Mouse (Mus musculus): ENCODE measurements around the gene Mrpl39.

The Mrpl39 gene

DNA sequence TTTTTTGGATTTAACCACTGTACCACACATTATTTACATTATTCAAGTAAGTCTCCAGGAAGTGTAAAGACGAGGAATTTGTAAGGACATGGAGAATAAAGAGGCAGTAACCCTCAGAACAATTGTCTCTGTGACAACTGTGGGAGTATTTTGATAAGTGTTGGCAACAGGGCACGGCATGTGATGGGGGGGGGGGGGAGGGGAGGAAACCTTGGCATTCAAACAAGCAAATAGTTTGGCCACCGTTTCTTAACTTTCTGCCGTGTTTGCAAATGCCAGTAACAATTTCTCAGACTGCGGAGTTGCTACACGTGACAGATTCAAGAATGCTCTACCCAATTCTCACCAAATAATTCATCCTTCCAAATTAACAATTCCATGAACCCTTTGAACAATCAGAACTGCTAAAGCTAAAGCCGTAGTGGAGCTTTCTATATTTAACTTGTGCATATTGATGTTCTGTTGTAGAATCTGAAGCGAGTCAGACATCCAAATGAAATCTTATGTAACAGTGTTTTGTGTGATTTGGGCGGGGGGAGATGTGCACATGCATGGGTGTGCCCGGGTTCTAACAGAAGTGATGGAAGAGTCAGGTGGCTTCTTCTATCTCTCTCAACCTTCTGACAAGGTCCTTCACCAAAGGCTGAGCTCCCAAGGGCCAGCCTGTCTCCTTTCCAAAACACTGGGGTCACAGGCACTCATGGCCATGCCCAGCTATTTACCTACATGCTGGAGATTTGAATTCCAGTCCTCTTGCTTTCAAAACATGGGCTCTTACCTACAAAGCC, 9.4 kb upstream of the Mrpl39 start:
- no peak for DNase-seq (ENCODE audit: low read depth, low spot score)

DNA sequence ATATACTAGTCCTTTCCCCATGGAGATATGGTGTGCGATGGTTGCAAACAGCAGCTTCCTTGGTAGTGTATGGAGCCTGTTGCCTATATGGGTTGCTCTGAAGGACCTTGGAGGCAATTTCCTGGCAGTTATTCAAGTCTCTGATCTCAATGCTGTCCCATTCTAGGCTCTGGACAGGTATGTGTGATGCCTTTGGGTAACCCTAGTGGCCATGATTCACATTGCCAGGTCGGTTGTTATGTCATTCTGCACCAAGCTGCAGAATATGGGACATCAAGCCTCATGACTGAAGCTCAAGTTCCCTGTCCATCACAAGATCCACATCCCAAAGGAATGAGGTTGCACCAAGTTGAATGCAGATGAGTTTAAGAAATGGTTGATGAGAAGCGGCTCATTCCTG, 1.8 kb upstream of the Mrpl39 start:
- no peak for DNase-seq (ENCODE audit: low read depth, low spot score)

DNA sequence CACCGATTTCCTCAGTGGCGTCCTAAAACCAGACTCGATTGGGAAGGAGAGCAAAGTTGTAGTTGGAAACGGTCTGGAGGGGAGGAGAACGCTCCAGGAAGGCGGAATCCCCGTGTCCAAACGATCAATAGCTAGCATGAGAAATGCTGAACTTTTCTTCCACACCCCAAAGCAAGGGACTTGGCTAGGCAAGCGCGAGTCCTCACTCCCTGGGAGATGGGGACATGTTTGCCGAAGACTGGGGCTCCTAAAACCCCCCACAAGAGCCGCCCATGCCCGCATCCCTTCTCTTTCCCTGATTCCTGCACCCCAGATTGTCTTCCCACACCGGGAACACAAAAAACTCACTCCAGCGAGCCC, 756 bp downstream of the Mrpl39 start:
- no peak for DNase-seq (ENCODE audit: low read depth, low spot score)

DNA sequence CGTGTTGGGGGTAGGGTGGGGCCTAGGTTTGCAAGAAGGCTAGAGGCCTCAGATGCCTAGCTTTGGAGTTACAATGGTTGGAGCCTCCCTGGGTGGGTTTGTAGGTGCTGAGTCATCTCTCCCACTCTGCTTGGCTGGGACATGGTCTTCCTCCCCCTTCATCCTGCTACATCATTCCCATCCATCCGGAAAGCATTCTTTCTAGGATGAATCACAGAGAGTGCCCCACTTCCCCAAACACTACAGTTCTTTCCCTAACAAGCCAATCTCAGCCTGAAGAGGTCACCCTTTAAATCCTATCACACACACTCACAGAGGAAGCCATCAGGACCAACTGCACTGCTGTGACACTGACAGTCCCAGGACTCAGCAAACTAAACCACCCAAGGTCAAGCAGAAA, 14.9 kb downstream of the Mrpl39 start:
- DNase-seq (ENCODE audit: low read depth, low spot score), result no peak

DNA sequence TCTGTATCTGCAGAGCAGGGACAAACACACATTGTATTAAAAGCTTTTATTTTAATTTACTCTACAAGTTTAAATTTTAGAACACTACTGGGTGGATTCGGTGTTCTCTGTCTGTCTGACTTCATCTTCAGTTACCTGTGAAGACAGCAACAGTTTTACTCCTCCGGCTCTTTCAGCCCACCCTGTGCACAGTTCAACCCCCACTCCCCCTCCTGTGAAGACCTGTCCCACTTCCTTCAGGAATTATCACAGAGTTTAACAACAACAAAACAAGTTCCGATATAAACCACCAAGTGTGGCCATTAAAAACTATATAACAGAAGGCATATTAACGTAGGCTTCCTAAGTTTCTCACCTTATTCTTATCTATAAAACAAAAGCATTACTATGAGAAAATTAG, 17.3 kb downstream of the Mrpl39 start:
- no peak for DNase-seq (ENCODE audit: low read depth, low spot score)

DNA sequence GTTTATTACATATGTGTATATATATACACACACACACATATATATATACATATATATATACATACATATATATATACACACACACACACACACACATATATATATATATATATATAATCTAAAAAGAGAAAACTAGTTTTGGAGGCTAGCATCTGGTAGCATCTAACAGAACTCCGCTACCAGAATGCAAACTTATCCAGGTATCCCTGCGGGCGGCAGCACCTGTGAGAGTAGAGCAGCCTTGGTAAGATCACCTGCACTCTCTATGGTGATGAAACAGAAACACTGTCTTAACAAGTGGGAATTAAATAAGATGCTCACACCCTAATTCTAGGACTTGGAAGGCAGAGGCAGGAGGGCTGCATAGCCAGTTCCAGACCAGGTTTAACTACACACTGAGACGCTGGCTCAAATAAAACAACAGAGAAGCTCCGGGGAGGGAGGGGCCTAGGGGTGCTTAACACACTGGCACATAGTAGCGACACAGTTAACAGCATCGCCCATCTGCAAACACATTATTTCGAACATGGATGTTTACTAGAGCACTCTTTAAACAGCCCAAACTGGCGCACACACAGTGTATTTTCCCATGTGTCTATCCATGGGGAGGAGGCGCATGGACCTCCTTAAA, 17.8 kb downstream of the Mrpl39 start:
- DNase-seq (ENCODE audit: low read depth, low spot score), result no peak

DNA sequence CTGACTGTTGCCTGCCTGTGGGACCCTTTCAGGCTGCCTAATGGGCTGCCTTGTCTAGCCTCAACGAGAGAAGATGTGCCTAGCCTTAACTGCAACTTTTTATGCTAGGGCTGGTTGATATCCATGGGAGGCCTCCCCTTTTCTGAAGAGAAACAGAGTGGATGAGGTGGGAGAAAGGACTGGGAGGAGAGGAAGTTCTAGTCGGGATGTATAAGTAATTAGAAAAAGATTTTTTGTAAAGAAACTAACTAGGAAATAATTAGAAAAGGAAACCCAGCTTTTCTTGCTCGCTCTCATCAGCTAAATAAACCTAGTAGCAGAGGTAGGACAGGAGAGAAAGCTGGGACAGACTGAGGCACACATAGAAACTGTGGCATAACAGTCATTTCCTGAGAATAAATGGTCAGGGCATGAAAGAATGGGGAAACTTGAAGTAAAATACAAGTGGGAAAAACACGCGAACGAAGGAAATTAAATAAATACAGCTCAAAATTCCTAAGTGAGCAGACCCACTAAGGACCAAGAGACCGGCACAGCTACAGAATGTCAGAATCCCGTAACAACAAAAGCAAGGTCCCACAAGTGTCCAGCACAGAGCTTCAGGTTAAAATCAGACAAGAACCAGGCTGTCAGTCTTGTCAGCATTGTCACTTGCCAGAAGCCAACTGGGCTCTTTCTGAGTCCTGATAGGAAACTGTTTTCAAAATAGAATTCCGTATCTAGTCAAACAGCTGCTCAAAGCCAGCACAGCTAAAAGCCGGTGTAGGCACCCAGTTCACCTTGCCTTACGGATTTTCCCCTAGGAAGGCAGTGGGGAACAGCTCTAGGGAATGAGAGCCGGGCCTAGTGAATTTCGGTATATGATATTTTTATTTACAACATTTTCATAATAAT, 18.6 kb downstream of the Mrpl39 start:
- DNase-seq (ENCODE audit: low read depth, low spot score), result no peak

DNA sequence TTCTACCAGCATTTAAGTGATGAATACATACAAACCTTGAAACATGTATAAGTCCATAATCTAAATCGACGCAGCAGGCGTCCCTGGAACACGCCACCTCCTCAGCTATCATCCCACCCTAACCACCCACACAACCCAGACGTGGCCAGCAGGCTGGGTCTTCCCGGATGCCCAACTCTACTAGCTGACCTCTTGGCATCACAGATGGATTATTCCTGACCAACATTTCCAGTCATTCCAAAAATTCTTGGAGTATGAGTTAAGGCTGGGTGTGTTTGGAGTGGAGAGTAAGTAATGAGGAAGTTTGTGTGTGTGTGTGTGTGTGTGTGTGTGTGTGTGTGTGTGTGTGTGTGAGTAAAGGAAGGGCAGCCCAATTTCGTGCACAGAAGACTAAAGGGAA, 19.3 kb downstream of the Mrpl39 start:
- DNase-seq (ENCODE audit: low read depth, low spot score), result no peak

DNA sequence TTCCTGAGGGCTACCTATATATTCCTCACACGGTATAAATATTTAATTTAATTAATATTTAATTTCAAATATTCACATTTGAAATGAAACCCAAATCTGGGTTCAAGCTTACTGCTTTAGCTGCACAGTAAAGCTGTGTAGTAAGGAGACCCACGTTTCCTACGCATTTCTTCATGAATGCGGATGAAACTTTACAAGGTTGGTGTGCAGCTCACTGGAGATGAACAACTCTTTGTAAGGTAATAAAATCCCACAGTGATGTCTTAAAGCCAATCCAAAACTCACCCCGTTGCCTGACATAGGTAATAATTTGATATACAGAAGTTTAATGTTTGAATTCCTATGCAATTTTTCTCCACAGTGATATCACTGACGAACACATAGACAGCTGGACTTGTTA, 20.6 kb downstream of the Mrpl39 start:
- no peak for DNase-seq (ENCODE audit: low read depth, low spot score)

DNA sequence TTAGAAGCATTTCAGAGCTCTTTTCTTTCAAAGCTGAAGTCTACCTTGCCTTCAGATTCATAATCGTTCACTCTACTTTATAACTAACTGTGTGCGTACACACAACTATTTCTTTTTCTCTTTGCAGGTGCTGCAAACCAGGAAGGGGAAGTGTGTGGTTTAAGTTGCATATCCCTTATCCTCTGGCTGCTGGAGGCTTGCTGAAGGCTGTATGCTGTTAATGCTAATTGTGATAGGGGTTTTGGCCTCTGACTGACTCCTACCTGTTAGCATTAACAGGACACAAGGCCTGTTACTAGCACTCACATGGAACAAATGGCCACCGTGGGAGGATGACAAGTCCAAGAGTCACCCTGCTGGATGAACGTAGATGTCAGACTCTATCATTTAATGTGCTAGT, 21.6 kb downstream of the Mrpl39 start:
- no peak for DNase-seq (ENCODE audit: low read depth, low spot score)

DNA sequence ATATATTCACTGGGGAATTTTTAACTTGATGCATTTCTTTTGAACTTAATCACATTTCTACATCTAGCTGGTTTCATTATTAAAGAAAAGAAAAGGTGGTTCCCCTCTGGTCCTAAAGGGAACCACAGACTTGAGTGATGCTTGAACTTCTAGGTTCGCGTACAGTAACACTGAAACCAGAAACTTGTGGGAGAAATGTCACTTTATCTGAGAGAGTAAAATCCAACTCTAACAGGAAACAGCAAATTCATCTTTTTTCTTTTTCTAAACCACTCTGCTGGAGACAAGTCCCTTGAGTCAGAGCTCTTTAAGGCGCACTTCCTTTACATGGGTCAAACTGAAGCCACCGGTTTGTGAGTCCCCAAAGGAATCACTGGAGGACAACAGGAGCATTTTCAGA, 22.4 kb downstream of the Mrpl39 start:
- no peak for DNase-seq (ENCODE audit: low read depth, low spot score)

DNA sequence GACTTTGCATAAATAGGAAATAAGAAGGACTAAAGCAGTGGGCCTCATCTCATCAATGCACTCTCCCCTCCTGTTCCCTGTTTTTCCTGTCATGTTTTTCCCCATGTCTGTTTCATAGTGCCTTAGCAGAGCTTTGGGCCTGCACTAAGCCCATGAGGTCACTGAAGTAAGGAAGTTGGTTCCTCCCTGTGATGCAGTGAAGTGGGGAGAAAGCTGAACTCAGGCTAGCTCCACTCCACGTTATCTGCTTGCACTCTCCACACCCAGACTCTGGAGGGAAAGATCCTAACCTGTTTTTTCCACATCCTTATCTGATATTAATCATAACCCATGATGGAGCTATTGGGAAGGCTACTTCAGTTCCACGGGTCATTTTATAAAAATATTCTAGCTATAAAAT, 26.9 kb downstream of the Mrpl39 start:
- no peak for DNase-seq (ENCODE audit: low read depth, low spot score)

DNA sequence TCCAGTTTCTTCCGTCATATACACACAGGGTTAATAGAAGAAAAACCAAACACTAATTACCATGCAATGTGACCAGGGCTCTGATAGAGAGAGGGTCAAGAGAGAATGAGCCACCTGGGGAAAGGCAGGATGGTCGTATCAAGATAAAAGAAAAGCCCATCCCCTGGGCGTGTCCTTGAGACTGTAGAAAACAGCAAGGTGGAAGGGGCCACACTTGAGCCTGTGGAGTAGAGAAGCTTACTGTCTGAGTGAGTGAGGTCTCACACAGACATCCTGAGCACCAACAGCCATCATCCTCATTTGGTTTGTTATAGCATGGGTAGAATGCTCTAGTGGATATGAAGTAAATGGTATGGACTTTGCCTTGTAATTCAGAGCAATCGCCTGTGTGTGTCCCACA, 27.7 kb downstream of the Mrpl39 start:
- DNase-seq (ENCODE audit: low read depth, low spot score), result no peak

DNA sequence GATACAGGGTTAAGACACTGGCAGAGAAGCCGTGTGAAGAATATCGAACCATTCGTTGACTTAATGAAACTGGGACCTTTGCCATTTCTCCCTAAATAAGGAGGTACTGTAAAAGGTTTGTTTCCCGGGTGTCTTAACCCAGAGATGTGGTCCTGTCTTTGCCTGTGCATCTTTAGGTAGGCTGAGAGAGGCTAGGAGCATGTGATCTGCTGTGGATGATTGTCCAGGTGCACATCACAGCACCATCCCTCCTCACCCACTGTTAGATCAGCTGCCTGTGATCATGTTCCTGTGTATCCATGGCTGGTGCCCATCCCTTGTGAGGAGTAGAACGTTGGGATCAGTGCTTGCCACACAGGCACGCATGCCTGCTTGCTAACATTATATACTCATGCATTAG, 29.0 kb downstream of the Mrpl39 start:
- DNase-seq (ENCODE audit: low read depth, low spot score), result no peak

DNA sequence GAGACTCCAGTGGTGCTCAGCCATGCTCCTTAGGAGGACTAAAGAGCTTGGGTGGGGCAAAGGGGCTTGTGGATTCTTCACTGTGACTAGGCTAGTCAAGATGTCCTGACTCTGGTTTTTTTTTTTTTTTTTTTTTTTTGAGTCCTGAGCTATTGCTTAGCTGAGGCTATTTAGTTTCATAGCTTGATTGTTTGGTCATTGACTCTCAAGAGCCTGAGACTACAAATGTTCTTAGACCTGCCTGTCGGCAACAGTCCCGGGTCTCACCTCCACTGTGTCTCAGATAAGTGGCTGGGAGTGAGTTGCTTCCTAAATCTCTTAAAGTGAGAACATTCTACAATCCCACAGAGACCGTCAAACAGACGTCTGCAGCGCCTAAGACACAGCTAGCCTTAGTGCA, 30.0 kb downstream of the Mrpl39 start:
- DNase-seq (ENCODE audit: low read depth, low spot score), result no peak

DNA sequence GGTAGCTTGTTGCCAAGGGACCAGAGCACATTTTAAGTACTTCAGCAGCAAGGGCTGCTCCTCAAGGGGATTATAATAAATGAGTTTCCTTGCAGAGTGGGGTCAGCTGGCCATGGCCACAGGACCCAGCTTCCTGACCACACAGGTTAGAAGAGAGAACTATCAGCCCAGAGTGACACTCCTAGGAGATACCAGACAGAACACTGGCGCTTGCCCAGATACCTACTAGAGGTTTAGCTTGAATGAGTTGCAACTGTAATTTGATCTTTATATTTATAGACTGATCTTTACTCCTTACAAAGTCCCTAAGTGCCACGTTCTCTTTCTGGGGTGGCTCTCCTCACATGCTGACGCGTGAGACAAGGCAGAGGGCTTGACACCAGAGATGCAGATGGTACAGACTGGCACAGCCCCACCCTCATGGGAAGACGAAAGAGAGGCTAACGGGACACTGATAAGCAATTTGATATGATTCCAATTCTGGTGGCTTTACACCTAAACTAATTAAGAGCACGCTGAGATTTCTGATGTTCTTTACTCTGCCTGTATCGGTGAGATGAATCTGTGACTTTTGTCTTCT, 30.8 kb downstream of the Mrpl39 start:
- no peak for DNase-seq (ENCODE audit: low read depth, low spot score)

DNA sequence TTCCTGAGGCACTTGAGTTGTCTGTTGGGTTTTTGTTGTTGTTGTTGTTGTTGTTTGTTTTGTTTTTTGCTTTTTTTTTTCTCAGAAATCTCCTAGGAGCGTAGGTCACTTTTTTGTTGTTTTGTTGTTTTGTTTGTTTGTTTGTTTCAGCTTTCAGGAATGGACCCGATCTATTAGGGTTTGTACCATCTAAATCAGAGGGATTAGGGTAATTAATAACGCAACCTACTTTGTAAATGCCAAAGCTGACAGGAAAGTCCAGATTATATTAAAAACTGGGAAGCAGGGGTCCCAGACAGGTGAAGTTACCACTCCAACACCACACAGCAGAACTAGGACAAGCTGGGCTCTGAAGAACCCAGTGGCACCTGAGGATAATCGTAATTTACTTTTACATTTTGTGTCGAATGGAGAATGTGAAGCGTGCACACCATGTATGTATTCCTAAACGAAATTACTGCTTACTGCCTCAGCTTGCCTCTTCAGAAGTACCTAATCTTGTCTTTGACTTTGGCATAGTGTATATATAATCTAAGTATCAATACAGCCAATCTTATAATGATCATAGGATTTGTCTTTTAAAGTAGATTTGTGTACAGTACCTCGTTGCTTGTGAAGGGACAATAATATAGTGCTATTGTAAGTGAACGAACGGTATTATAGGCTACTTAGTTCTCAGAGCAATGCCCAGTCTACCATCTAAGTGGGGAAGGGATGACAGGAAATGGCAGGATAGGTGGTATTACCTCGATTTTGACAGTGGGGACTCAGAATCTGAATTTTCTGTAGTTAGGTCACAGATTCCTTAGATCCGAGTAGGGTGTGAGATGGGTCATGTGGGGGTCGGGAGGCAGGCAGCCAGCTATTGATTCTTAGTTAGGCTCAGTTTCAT, 31.5 kb downstream of the Mrpl39 start:
- DNase-seq (ENCODE audit: low read depth, low spot score), result no peak

DNA sequence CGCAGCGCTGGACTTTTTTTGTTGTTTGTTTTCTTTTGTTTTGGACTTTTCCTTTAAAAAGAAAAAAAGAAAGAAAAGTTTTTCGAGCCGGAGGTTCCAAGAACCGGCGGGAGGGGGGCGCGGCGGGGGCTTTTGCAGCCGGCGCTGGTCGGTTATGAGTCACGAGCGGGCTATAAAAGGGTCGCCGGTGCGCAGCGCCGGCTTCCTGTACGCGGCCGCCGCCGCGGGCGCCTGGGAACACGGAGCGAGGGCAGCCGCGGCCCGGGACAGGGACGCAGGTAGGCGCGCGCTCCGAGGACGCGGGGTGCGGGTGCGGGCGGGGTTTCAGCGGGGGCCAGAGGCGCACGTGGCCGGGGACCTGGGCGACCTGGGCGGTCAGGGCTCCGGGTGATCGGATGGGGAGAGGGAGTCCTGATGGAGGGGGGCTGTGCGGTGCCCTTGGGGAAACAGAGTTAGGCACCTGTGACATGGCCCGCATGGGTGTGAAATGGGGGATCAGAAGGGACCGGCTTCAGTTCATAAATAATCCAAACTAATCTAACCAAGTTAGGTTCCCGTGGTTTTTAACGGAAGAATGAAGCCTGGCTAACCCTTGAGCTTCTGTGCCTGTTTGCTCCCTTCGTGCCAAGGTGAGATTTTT, 32.3 kb downstream of the Mrpl39 start:
- no peak for DNase-seq (ENCODE audit: low read depth, low spot score)

DNA sequence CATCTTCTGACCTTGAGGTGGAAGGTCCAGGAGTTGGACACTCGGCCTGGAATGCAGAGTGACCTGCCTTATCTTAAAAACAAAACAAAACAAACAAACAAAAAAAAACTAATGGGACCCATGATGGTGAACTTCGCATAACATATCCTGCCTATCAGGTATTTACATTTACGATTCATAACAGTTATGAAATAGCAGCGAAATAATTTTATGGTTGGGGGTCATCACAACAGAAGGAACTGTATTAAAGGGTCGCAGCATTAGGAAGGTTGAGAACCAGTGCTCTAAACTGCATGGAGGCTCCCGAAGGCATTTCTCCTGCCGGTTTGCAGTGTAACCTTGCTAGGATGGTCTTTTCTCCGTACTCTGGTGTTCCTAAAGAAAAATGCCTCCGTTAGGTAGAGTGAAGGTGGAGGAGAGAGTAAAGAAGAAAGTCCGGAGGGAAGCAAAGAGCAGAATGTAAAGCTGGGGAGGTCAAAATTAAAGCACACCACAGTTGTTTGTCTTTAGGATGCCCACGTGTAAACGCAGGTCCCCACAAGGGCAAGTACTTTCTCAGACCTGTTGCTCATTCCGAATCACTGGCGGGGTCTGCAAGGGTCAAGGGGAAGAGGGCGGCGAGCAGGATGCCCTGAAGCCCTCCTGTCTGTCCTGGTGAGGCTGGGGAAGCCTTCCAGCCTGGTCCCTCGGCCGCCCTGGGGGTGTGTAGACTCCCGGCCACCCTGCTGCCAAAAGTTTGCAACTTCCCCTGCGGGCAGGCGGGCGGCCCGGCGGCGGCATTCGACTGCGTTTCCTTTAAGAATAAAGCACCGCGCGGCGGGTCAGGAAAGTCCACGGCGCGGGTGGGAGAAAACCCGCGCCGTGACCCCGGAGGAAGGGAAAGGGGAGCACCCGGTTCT, 33.1 kb downstream of the Mrpl39 start:
- DNase-seq (ENCODE audit: low read depth, low spot score), result no peak

DNA sequence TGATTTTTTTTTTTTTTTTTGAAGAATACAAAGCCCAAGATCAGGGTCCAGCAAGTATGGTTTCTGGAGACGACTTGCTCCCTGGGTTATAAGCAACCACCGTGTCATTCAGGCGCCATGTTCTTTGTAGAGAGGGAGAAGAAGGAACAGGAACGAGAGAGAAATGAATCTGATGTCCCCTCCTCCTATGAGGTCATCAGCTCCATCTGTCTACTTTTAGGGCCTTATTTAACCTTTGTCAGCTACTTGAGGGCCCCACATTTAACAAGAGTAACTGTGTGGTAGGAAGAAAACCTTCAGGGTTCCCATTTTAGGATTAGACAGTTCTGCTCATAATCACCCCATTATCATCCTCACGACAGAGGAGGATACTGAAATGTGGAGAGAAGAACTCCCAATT, 34.5 kb downstream of the Mrpl39 start:
- DNase-seq (ENCODE audit: low read depth, low spot score), result no peak
